Mouse (Mus musculus): ENCODE measurements around the gene Ccz1.

Ccz1 gene

GRCm38 (mm10) chr5:143993260-143993659 is 21.4 kb downstream of the Ccz1 start:
- DNase-seq, result peak; percentile 49 to 59

GRCm38 (mm10) chr5:143992661-143993060 is 22.0 kb downstream of the Ccz1 start:
- DNase-seq, result peak; percentile 91 to 94

- peak in 1 of 2 experiments; percentile 14 for DNase-seq
Measured at GRCm38 (mm10) chr5:143990086-143990485, 24.6 kb downstream of the Ccz1 start.

GRCm38 (mm10) chr5:143989046-143989445 is 25.6 kb downstream of the Ccz1 start:
- DNase-seq, result no peak

GRCm38 (mm10) chr5:143987596-143987995 is 27.1 kb downstream of the Ccz1 start:
- DNase-seq, result no peak

GRCm38 (mm10) chr5:143985381-143985780 is 29.3 kb downstream of the Ccz1 start:
- no peak for DNase-seq

GRCm38 (mm10) chr5:143982361-143982760 is 32.3 kb downstream of the Ccz1 start:
- no peak for DNase-seq

- DNase-seq, result peak in 1 of 2 experiments; percentile 11
Measured at GRCm38 (mm10) chr5:143980858-143981257, 33.8 kb downstream of the Ccz1 start.

- DNase-seq, result no peak
Measured at GRCm38 (mm10) chr5:143976726-143977431, 37.8 kb downstream of the Ccz1 start.

GRCm38 (mm10) chr5:143976232-143976631 is 38.4 kb downstream of the Ccz1 start:
- DNase-seq, result no peak

GRCm38 (mm10) chr5:143975631-143975933 is 39.1 kb downstream of the Ccz1 start:
- DNase-seq, result no peak

GRCm38 (mm10) chr5:143974931-143975630 is 39.6 kb downstream of the Ccz1 start:
- peak; percentile 39 to 54 for DNase-seq

- no peak for DNase-seq
Measured at GRCm38 (mm10) chr5:143972628-143973027, 42.0 kb downstream of the Ccz1 start.

- no peak for DNase-seq
Measured at GRCm38 (mm10) chr5:143966671-143967070, 48.0 kb downstream of the Ccz1 start.

GRCm38 (mm10) chr5:143965586-143966345 is 48.9 kb downstream of the Ccz1 start:
- DNase-seq, result no peak

GRCm38 (mm10) chr5:143961176-143961575 is 53.5 kb downstream of the Ccz1 start:
- no peak for DNase-seq

- DNase-seq, result no peak
Measured at GRCm38 (mm10) chr5:143959551-143959950, 55.1 kb downstream of the Ccz1 start.

- DNase-seq, result no peak
Measured at GRCm38 (mm10) chr5:143957101-143957500, 57.6 kb downstream of the Ccz1 start.

- DNase-seq, result no peak
Measured at GRCm38 (mm10) chr5:143950016-143950415, 64.7 kb downstream of the Ccz1 start.

- no peak for DNase-seq
Measured at GRCm38 (mm10) chr5:143948361-143948760, 66.3 kb downstream of the Ccz1 start.

- DNase-seq, result no peak
Measured at GRCm38 (mm10) chr5:143943231-143944125, 71.2 kb downstream of the Ccz1 start.

GRCm38 (mm10) chr5:143941588-143941987 is 73.1 kb downstream of the Ccz1 start:
- DNase-seq, result no peak
